Mouse (Mus musculus): Measurements from ENCODE around the gene Pam. TPM values are rescaled to one million over a fixed set of nuclear protein-coding genes. Genes with fewer than 3 reads are reported as not detected.

Pam gene
- total RNA-seq (2015; ENCODE audit: low replicate concordance), result 5.0 and 10.4 TPM in 2 replicates
- total RNA-seq (2017; ENCODE audit: low replicate concordance), result 22.6 and 33.3 TPM in 2 replicates

DNA sequence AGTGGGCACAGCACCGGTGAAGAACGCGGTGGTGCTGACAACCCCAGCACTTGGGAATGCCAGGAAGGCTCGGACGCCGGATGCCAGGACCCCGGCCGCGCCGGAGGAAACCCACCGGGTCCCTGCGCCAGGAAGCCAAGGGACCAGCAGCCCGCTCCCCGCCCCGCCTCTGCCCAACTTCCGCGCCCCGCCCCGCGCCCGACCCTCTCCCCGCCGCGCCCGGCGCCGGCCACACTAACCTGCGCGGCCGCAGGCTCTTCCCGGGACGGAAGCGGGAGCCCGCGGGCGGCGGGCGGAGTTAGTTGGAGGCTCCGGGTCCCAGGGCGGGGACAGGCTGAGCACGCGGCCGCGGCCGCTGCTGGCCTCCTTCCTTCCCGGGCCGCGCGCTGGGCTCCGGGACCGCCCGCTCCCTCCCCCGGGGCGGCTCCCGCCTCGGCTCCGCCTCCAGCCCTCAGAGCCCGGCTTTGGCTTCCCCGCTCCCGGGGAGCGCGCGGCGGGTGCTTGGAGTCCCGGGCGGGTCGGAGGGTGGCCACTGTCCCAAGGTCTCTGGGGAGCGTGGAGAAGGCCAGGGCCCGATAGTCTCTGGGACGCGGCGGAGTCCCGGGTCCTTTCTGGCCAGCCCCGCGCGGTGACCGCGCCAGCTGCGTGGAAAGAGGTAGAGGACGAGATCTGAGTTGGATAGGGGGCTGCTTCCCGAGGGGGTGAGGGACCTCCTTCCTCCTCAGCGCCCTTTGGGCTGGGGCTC lies at the start of gene Pam:
TSS of gene Pam (minus strand) at position 401 of the 745 bp plus-strand sequence.
- 0 out of 2 replicates have a peak, but pooled peaks have one; percentile 49 for ATAC-seq (replicated peaks; ENCODE audit: low FRiP score, poor library complexity, severe bottlenecking)

- no peak for ATAC-seq (replicated peaks; ENCODE audit: low FRiP score, poor library complexity, severe bottlenecking)
Observed at GRCm38 (mm10) chr1:98144845-98145244, 49.4 kb upstream of the Pam start.

- ATAC-seq (replicated peaks; ENCODE audit: low FRiP score, poor library complexity, severe bottlenecking), result no peak
Observed at GRCm38 (mm10) chr1:98131244-98131643, 35.8 kb upstream of the Pam start.

- ATAC-seq (replicated peaks; ENCODE audit: low FRiP score, poor library complexity, severe bottlenecking), result no peak
Observed at GRCm38 (mm10) chr1:98129561-98130347, 34.3 kb upstream of the Pam start.

GRCm38 (mm10) chr1:98129111-98129510 lies 33.7 kb upstream of the Pam start:
- ATAC-seq (replicated peaks; ENCODE audit: low FRiP score, poor library complexity, severe bottlenecking), result no peak

DNA sequence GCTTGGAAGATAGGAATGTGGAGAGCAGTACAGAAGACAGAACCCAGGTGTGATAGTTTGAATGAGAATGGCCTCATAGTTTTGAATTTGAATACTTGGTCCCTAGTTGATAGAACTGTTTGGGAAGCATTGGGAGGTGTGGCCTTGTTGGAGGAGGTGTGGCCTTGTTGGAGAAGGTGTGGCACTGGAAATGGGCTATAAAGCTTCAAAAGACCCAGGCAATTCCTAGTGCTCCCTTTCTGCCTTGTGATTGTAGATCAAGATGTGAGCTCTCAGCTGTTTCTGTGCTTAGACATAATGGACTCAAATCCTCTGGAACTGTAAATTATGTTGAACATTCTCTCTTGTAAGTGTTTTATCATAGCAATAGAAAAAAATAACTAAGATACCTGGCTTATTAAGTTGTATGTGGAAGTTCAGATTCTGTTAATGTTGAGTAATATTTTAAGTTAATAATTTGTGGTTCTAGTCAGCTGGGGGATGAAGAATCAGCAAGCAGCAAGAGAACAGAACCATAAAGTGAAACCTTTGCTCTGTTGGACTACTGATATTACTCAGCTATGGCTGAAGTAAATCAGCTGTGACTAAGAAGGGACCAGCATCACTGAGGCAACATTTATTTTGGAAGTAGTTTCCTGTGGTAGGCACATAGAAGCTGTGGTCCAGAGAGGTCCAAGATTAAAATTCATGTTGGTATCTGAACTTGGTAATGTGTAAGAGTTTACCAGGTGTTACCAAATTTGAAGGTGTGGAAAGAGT lies 33.1 kb upstream of the Pam start:
- no peak for ATAC-seq (replicated peaks; ENCODE audit: low FRiP score, poor library complexity, severe bottlenecking)

DNA sequence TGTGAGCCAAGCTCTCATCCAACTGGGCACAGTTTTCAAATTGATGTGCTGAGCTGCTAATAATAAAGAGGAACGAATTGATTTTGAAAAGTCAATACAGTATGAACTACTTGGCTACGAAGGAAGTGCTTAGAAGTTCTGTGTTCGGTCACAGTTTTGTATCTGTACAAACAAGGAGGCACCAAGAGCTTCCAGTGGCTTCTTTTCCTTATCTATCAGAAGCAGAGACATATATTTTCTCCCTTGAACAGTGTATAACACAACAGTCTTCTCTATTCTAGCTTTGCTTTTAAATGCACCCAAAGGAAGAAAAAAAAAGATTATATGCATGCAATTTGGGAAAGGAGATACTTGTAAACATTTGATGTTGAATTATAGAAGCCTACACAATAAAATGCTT lies 30.8 kb upstream of the Pam start:
- no peak for ATAC-seq (replicated peaks; ENCODE audit: low FRiP score, poor library complexity, severe bottlenecking)

- ATAC-seq (replicated peaks; ENCODE audit: low FRiP score, poor library complexity, severe bottlenecking), result no peak
Observed at GRCm38 (mm10) chr1:98124727-98125126, 29.3 kb upstream of the Pam start.

- no peak for ATAC-seq (replicated peaks; ENCODE audit: low FRiP score, poor library complexity, severe bottlenecking)
Observed at GRCm38 (mm10) chr1:98119595-98119994, 24.1 kb upstream of the Pam start.

- no peak for ATAC-seq (replicated peaks; ENCODE audit: low FRiP score, poor library complexity, severe bottlenecking)
Observed at GRCm38 (mm10) chr1:98107599-98107998, 12.2 kb upstream of the Pam start.

- no peak for ATAC-seq (replicated peaks; ENCODE audit: low FRiP score, poor library complexity, severe bottlenecking)
Observed at GRCm38 (mm10) chr1:98099441-98099840, 4.0 kb upstream of the Pam start.

DNA sequence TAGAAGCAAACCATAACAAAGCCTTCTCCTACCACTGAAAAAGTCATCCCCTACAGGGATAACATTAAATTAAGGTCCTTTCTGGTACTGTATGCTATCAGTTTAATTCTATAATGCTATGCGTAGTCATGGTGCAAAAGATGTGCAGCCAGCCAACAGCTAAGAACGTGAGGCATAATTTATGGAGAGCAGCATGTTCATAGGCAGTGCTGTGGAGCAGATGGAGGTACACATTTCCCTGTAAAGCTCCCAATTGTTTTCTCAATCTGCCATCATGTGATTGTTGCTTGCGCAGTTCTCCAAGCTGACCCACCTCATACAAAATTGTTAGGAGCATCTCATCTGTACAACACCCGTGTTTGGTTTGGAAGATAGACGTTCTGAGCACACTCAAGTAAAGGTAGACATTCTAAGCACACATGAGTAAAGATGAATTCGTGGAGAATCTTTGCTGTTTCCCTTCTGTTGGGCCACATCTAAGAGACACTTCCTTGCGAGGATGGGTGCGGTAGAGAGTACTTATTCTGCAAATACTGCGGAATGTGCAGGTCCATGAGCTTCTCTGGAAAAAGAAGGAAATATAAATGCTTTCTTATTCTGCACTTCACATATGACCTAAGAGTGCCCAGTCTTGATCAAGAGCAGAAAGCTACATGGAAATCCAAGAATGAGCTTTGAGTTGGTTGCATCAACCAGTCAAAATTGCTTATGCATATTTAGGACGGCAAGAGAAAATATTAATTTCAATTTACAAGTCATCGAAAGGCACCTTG lies 2.7 kb upstream of the Pam start:
- no peak for ATAC-seq (replicated peaks; ENCODE audit: low FRiP score, poor library complexity, severe bottlenecking)

- no peak for ATAC-seq (replicated peaks; ENCODE audit: low FRiP score, poor library complexity, severe bottlenecking)
Observed at GRCm38 (mm10) chr1:98096396-98096935, 1.0 kb upstream of the Pam start.

DNA sequence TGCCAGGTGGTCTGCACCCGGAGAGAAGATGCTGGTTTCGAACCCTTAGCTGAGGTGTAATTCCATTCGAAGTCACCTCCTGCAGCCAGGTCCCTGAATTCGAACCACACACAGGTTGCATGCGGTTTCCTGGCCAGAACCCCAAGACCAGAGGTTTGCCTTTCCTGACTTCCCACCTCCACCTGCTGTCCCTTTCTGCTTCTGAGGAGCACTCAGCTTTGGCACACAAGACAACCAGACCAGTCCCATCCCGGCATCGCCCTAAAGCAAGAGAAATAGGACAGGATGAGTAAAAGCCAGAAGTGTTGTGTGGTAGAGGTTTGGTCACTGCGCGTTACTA lies 515 bp upstream of the Pam start:
- no peak for ATAC-seq (replicated peaks; ENCODE audit: low FRiP score, poor library complexity, severe bottlenecking)

DNA sequence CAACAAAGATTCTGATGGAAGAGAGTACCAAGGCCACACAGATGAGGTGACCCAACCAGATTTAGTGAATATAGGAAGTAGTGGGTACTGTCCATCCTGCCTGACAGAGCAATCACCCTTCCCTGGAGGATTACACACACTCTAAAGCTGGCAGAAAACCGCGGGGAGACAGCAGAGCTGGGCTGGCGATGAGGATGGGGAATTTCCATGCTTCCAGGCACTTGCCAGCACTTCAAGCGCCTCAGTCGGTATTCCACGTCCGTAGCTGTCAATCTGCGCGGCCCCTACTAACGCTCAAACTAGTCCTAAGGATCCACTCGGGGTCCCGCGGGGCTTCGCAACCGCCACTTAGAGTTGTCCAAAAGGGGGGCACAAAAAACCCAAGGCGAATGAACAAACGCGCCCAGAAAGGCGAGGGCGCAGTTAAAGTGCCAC lies 618 bp downstream of the Pam start:
- no peak for ATAC-seq (replicated peaks; ENCODE audit: low FRiP score, poor library complexity, severe bottlenecking)

DNA sequence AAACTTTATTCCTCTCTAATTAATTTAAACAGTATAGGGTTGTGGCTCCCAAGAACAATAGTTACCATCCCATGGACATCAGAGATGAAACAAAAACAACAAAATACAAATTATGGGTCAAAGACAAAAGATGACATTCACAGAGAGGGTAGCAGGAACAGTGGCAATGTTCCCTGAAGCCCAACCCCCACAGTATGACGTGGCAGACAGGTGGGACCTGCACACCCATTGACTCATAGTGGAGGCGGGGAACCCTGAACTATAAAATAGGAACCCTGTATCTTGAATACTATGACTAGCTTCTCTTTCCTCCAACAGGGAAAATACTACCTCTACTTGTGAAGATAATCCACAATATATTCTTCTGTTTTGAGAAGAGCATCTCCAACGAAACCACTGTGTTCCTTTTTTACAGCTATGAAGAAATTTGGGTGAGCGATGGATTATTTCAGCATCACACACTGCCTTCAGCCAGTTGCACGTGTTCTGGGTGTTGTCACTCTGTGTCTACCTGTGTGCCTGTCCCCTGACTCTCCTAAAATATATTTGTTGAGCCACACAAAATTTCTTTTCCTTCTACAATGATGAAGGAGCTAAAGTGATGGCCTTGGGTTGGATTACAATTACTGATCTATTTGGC lies 6.0 kb downstream of the Pam start:
- no peak for ATAC-seq (replicated peaks; ENCODE audit: low FRiP score, poor library complexity, severe bottlenecking)

GRCm38 (mm10) chr1:98086456-98086855 lies 9.0 kb downstream of the Pam start:
- ATAC-seq (replicated peaks; ENCODE audit: low FRiP score, poor library complexity, severe bottlenecking), result no peak

- ATAC-seq (replicated peaks; ENCODE audit: low FRiP score, poor library complexity, severe bottlenecking), result no peak
Observed at GRCm38 (mm10) chr1:98084596-98085274, 10.7 kb downstream of the Pam start.
